Mouse (Mus musculus) kidney, adult 2 months (tissue): ENCODE measurements around the gene Rsbn1l. TPM values are rescaled to one million over a fixed set of nuclear protein-coding genes. Genes with fewer than 3 reads are reported as not detected.

Experiments used
- DNase-seq: peaks from one replicate; pipeline ENCODE4 v3.0.0; 2021
- H3K27ac ChIP-seq: fragments of 200-500 bp; 2 replicates; pipeline ENCODE4 v1.5.1; 2012; ENCODE audit warnings: low read depth, low read length, control low read depth, inconsistent platforms; ENCODE audit not compliant: insufficient read depth
- H3K27me3 ChIP-seq: fragments of 200-500 bp; replicated peaks from 2 replicates; pipeline ENCODE4 v1.6.1; 2012; ENCODE audit warnings: mild to moderate bottlenecking, moderate library complexity, low read length, inconsistent platforms; ENCODE audit not compliant: control insufficient read depth, insufficient read depth
- H3K36me3 ChIP-seq: fragments of 200-500 bp; 2 replicates; pipeline ENCODE4 v1.6.1; 2012; ENCODE audit warnings: mild to moderate bottlenecking, moderate library complexity, low read length, inconsistent platforms; ENCODE audit not compliant: control insufficient read depth, insufficient read depth
- H3K4me1 ChIP-seq: fragments of 200-500 bp; 2 replicates; pipeline ENCODE4 v1.6.1; 2011; ENCODE audit warnings: low read length; ENCODE audit not compliant: control insufficient read depth, insufficient read depth
- H3K4me3 ChIP-seq: fragments of 200-500 bp; 2 replicates; pipeline ENCODE4 v1.5.1; 2011; ENCODE audit warnings: mild to moderate bottlenecking, low read depth, low read length, control low read depth; ENCODE audit not compliant: insufficient read depth
- CTCF ChIP-seq: fragments of 200-500 bp; conservative IDR thresholded peaks from 2 replicates; pipeline ENCODE4 v1.5.1; 2011; ENCODE audit warnings: low read depth, mild to moderate bottlenecking, control low read depth, low read length, moderate library complexity, mixed read lengths; ENCODE audit not compliant: insufficient read depth, insufficient read length
- POLR2A ChIP-seq: fragments of 200-500 bp; IDR thresholded peaks from one replicate; pipeline ENCODE4 v1.6.1; 2011; ENCODE audit warnings: low read depth, low read length, control low read depth
- WGBS: fragments of 180-500 bp; shearing (Covaris S2); methylation state at CpG from one replicate; pipeline ENCODE4 v1.1.7; 2018; 5-methylcytosine and 5-hydroxymethylcytosine counted together
- polyA plus RNA-seq: library from polyadenylated mRNA; depleted of rRNA; stranded (reverse); fragments of >200 nt; gene quantifications from 2 replicates; pipeline ENCODE4 v1.2.3, GENCODE M21; 2012; rRNA removed

Gene Rsbn1l
- polyA plus RNA-seq, 1 experiment: 3.9 TPM

- TF ChIP-seq CTCF (no peak), POLR2A (no peak)
- peak; percentile 61 for DNase-seq
These were observed 97.8 kb downstream of the Rsbn1l start for GRCm38 (mm10) chr5:20858404-20858803.

DNA sequence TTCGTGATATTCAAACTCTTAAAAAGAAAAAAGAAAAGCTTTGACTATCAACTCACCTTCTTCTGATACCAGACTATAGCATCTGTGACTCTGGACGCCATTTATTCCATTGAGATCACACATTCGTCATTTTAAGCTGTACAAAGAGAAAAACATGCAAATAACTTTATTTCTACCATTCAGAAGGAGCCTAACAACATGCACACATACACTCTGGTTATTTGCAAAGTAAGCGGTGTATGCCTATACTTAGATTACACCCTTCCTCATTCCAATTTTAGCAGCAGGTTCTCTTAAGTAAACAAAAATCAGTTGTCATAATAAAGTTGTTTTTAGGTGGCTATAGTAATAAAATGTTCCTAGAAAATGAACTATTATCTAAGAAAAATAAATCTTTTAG, 101.1 kb downstream of the Rsbn1l start:
- WGBS: 90% methylated on average over 4 of the region's 4 CpGs
- H3K4me1 ChIP-seq: peaks cover 6% of the 10 kb centered on the region
- no peak overlapping the region for H3K4me3 ChIP-seq
- no peak overlapping the region for H3K27ac ChIP-seq
- TF ChIP-seq POLR2A (no peak), CTCF (no peak)
- no peak for DNase-seq
- no peaks in the 10 kb centered on the region for H3K36me3 ChIP-seq
- no peaks in the 10 kb centered on the region for H3K27me3 ChIP-seq

More at GRCm38 (mm10) chr5:20858404-20858803, 97.8 kb downstream of the Rsbn1l start:
- H3K27ac ChIP-seq: peak overlapping the region; percentile 94; the same call in 1 of the 2 replicates
- no peaks in the 10 kb centered on the region for H3K36me3 ChIP-seq
- H3K27me3 ChIP-seq: no peaks in the 10 kb centered on the region
- peaks cover 6% of the 10 kb centered on the region for H3K4me1 ChIP-seq
- no peak overlapping the region for H3K4me3 ChIP-seq
- WGBS: 46% methylated on average over 2 of the region's 2 CpGs

DNA sequence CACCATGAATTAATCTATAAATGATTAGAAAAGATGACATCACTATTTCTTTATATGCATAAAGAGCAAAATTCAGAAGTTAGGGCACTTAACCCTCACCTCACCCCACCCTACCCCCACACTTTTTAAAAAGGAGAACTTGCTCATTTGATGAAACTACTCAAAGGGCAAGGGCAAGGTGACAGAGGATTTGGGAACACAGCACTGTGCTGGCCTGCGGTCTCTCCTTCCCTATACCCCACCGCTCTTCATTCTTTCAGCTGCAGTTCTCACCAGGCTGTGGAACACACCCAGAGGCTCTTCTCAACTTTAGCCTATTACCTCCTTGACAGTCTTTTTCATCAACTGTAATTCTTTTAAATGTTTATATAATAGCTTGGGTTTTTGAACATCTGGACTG, 109.2 kb downstream of the Rsbn1l start:
- Histone ChIP-seq H3K36me3 (no peaks in the 10 kb centered on the region), H3K4me1 (no peaks in the 10 kb centered on the region), H3K4me3 (no peak overlapping the region), H3K27ac (no peak overlapping the region), H3K27me3 (no peaks in the 10 kb centered on the region)
- no peak for TF ChIP-seq POLR2A
- no peak for DNase-seq
- 94% methylated on average over 2 of the region's 2 CpGs for WGBS

DNA sequence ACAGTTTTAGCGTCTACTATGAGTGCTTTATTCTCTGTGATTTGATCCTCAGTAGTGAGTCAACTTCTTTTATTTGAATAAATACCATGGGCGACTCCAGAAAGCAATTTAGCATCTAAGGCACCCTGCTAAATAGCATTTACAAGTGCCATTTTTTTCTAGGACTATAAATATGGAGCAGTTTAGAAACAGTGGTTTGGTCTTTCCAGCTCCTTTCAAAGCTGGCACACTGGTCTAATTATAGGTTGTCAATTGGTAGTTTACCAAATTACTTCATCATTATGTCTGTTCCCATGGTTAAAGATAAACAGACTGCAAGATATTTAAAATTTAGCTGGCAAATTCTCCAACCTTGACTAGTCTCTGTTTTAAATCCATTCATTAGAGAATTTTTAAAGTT, 112.4 kb downstream of the Rsbn1l start:
- TF ChIP-seq CTCF (no peak), POLR2A (no peak)

DNA sequence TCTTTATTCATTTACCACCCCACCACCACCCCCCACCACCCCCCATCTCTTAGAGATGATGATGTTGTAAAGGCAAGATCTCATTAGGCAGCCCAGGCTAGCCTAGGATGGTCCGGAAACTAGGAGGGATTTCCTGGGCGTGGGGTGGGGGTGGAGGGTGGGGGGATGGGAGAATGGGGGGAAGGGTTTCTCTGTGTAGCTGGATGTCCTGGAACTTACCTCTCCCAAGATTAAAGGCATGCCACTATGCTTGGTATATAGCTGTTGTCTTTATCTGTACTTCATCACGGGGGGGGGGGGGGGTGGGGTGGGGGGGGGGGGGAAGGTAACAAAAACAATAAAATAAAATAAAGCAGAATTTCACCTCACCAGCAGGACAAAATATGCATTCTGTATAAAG, 112.8 kb downstream of the Rsbn1l start:
- 71% methylated on average over 3 of the region's 3 CpGs for WGBS
- TF ChIP-seq POLR2A: no peak
- TF ChIP-seq CTCF: no peak
- no peak for DNase-seq

More for the DNA sequence above, 112.4 kb downstream of the Rsbn1l start:
- H3K4me1 ChIP-seq: no peaks in the 10 kb centered on the region
- no peak overlapping the region for H3K27ac ChIP-seq
- no peaks in the 10 kb centered on the region for H3K36me3 ChIP-seq
- H3K27me3 ChIP-seq: no peaks in the 10 kb centered on the region
- WGBS: 84% methylated on average over 2 of the region's 2 CpGs
- DNase-seq: no peak
- no peak overlapping the region for H3K4me3 ChIP-seq

More for the DNA sequence above, 112.8 kb downstream of the Rsbn1l start:
- no peak overlapping the region for H3K4me3 ChIP-seq
- H3K36me3 ChIP-seq: no peaks in the 10 kb centered on the region
- H3K27me3 ChIP-seq: no peaks in the 10 kb centered on the region
- no peaks in the 10 kb centered on the region for H3K4me1 ChIP-seq
- no peak overlapping the region for H3K27ac ChIP-seq

Other genes starting within 250 kb of the Rsbn1l start
- 2.5 and 4.0 TPM in 2 replicates for gene Phtf2, start 74.3 kb downstream of the Rsbn1l start, polyA plus RNA-seq
- gene Tmem60, start 74.2 kb downstream of the Rsbn1l start, polyA plus RNA-seq: 13.8 and 20.5 TPM in 2 replicates
- gene Ptpn12, start 99.5 kb upstream of the Rsbn1l start, polyA plus RNA-seq: 32.3 and 35.9 TPM in 2 replicates
- 3.3 and 3.7 TPM in 2 replicates for gene Gsap, start 229.9 kb upstream of the Rsbn1l start, polyA plus RNA-seq